ENCODE assay signal across 8 mouse cellular contexts in genomic region chr1:93823796-93824495, GRCm38 (mm10). TPM values are rescaled to one million over a fixed set of nuclear protein-coding genes. Genes with fewer than 3 reads are reported as not detected.
DNase-seq lines count a peak whose midpoint lies in the region; ATAC-seq and TF ChIP-seq lines count a peak whose summit lies in the region.

No protein-coding gene starts in this region.

- no peak for TF ChIP-seq CTCF in MEL (IDR thresholded peaks at IDR 0.05 in 2 of 3, conservative IDR thresholded peaks at IDR 0.05 in 1 of 3; ENCODE audit: control insufficient read depth in 1 of 3, insufficient read depth in 1 of 3, low read depth in 2 of 3, low read length in 3 of 3, poor library complexity in 1 of 3, severe bottlenecking in 1 of 3)
- TF ChIP-seq CTCF in embryonic fibroblast, embryonic 13.5 days (IDR thresholded peaks at IDR 0.05; ENCODE audit: borderline replicate concordance, insufficient read depth, low read length): no peak
- no peak for TF ChIP-seq CTCF in thymus, adult 2 months (IDR thresholded peaks at IDR 0.05; ENCODE audit: borderline replicate concordance, control insufficient read depth, extremely low read depth, insufficient read depth, low read length, poor library complexity)

- H3K27ac ChIP-seq in heart, embryonic 16.5 days (ENCODE audit: low read length): peak overlapping the region; percentile 12
- peak overlapping the region; percentile 62 for H3K27ac ChIP-seq in MEL (ENCODE audit: control insufficient read depth, low read depth, low read length)
- H3K27ac ChIP-seq in embryonic fibroblast, embryonic 13.5 days (ENCODE audit: insufficient read depth, low read length): 0 out of 2 replicates have a peak overlapping the region, but pooled peaks have one; percentile 12
- H3K27ac ChIP-seq in liver, embryonic 15.5 days (replicated peaks): peak overlapping the region; percentile 98
- H3K27ac ChIP-seq in thymus, adult 2 months (ENCODE audit: control insufficient read depth, insufficient read depth, low read length): no peak overlapping the region

- TF ChIP-seq POLR2A in MEL (IDR thresholded peaks at IDR 0.05; ENCODE audit: control insufficient read depth in 1 of 2, insufficient read depth in 1 of 2, low read depth in 1 of 2, low read length in 2 of 2, poor library complexity in 1 of 2): no peak
- TF ChIP-seq POLR2A in embryonic fibroblast, embryonic 13.5 days (IDR thresholded peaks at IDR 0.05; ENCODE audit: low read depth, low read length): no peak
- no peak for TF ChIP-seq POLR2A in thymus, adult 2 months (IDR thresholded peaks at IDR 0.05; ENCODE audit: control insufficient read depth, extremely low read depth, insufficient read depth, low read length, poor library complexity)

- H3K9me3 ChIP-seq in heart, embryonic 16.5 days (replicated peaks; ENCODE audit: control insufficient read depth, low read length): no peaks in the 10 kb centered on the region
- no peaks in the 10 kb centered on the region for H3K9me3 ChIP-seq in MEL (replicated peaks; ENCODE audit: insufficient read depth, low read length)
- H3K9me3 ChIP-seq in liver, embryonic 15.5 days (replicated peaks): no peaks in the 10 kb centered on the region

- no peaks in the 10 kb centered on the region for H3K27me3 ChIP-seq in heart, embryonic 16.5 days (ENCODE audit: control insufficient read depth, insufficient read depth, low read length)
- H3K27me3 ChIP-seq in MEL (ENCODE audit: control insufficient read depth in 1 of 2, insufficient read depth in 2 of 2, low read length in 2 of 2): no peaks in the 10 kb centered on the region
- no peaks in the 10 kb centered on the region for H3K27me3 ChIP-seq in liver, embryonic 15.5 days
- H3K27me3 ChIP-seq in thymus, adult 2 months (ENCODE audit: control insufficient read depth, insufficient read depth, low read length): no peaks in the 10 kb centered on the region

- peaks cover 12% of the 10 kb centered on the region for H3K4me1 ChIP-seq in heart, embryonic 16.5 days (ENCODE audit: control insufficient read depth, insufficient read depth, low read length)
- H3K4me1 ChIP-seq in MEL (ENCODE audit: control insufficient read depth in 1 of 2, insufficient read depth in 2 of 2, low read length in 2 of 2): peaks cover 9 to 15% of the 10 kb centered on the region in 2 experiments; a peak in 3 of 4 replicates
- no peaks in the 10 kb centered on the region for H3K4me1 ChIP-seq in embryonic fibroblast, embryonic 13.5 days (ENCODE audit: control insufficient read depth, insufficient read depth, low read length)
- peaks cover 34% of the 10 kb centered on the region for H3K4me1 ChIP-seq in liver, embryonic 15.5 days (replicated peaks)
- H3K4me1 ChIP-seq in thymus, adult 2 months (replicated peaks; ENCODE audit: control insufficient read depth, insufficient read depth, low read length): peaks cover 13% of the 10 kb centered on the region

- peaks cover 3% of the 10 kb centered on the region for H3K79me2 ChIP-seq in MEL (ENCODE audit: control insufficient read depth, insufficient read depth, low read length, poor library complexity)

- no peak for TF ChIP-seq EP300 in MEL (IDR thresholded peaks at IDR 0.05; ENCODE audit: low read depth in 1 of 2, low read length in 2 of 2)

- no peak overlapping the region for H3K4me2 ChIP-seq in heart, embryonic 16.5 days (ENCODE audit: low read depth, low read length)
- H3K4me2 ChIP-seq in liver, embryonic 15.5 days: peak overlapping the region; percentile 80

- WGBS in heart, embryonic 16.5 days: 71% methylated on average over 3 of the region's 3 CpGs
- 60% methylated on average over 3 of the region's 3 CpGs for WGBS in liver, embryonic 15.5 days (ENCODE audit: insufficient replicate concordance)
- WGBS in thymus, adult 2 months: 71% methylated on average over 3 of the region's 3 CpGs

- TF ChIP-seq RAD21 in MEL (IDR thresholded peaks at IDR 0.05; ENCODE audit: low read depth, low read length): no peak

- ATAC-seq in heart, embryonic 16.5 days (replicated peaks; ENCODE audit: extremely low read depth, insufficient read depth, low FRiP score): no peak
- no peak for ATAC-seq in liver, embryonic 15.5 days (ENCODE audit: insufficient read depth)

- H3K36me3 ChIP-seq in heart, embryonic 16.5 days (ENCODE audit: control insufficient read depth, insufficient read depth): peaks cover 15% of the 10 kb centered on the region
- H3K36me3 ChIP-seq in MEL (ENCODE audit: control insufficient read depth in 1 of 2, insufficient read depth in 2 of 2, low read length in 2 of 2): peaks cover 4 to 9% of the 10 kb centered on the region in 2 experiments
- H3K36me3 ChIP-seq in liver, embryonic 15.5 days (replicated peaks): peaks cover 26% of the 10 kb centered on the region
- peaks cover 5% of the 10 kb centered on the region for H3K36me3 ChIP-seq in thymus, adult 2 months (ENCODE audit: control insufficient read depth, insufficient read depth, low read length)

- no peak overlapping the region; the same call in 1 of the 2 replicates for H3K9ac ChIP-seq in heart, embryonic 16.5 days (ENCODE audit: low read length)
- peak overlapping the region; percentile 62; the same call in 1 of the 2 replicates for H3K9ac ChIP-seq in MEL (ENCODE audit: control insufficient read depth, low read depth, low read length, poor library complexity, severe bottlenecking)
- H3K9ac ChIP-seq in liver, embryonic 15.5 days: peak overlapping the region; percentile 58

- H3K4me3 ChIP-seq in heart, embryonic 16.5 days (ENCODE audit: low read length): no peak overlapping the region
- H3K4me3 ChIP-seq in MEL (ENCODE audit: control insufficient read depth in 1 of 2, insufficient read depth in 1 of 2, low read depth in 2 of 2, low read length in 2 of 2): peak overlapping the region in 1 of 2 experiments; percentile 98; a peak in 2 of 4 replicates
- no peak overlapping the region for H3K4me3 ChIP-seq in embryonic fibroblast, embryonic 13.5 days (ENCODE audit: insufficient read depth, low read length)
- H3K4me3 ChIP-seq in liver, embryonic 15.5 days (replicated peaks): no peak overlapping the region
- no peak overlapping the region for H3K4me3 ChIP-seq in thymus, adult 2 months (ENCODE audit: control insufficient read depth, insufficient read depth, low read length)

- no peak for DNase-seq in heart, adult 8-10 months (ENCODE audit: low spot score)
- DNase-seq in MEL (ENCODE audit: low read depth, low spot score): peak; percentile 37
- DNase-seq in right cerebral cortex, adult 2 months (ENCODE audit: low spot score in 2 of 2): no peak
- DNase-seq in left cerebral cortex, adult 9 months (ENCODE audit: low spot score in 2 of 2): no peak
- no peak for DNase-seq in thymus, adult 2 months

TF ChIP-seq in MEL, 35 proteins besides CTCF, POLR2A, EP300 and RAD21 (continues in another document):
- TF ChIP-seq MEF2A (IDR thresholded peaks at IDR 0.05; ENCODE audit: extremely low read depth, insufficient replicate concordance, low read depth, low read length, poor library complexity, severe bottlenecking) (no peak), POLR2AphosphoS2 (IDR thresholded peaks at IDR 0.05; ENCODE audit: low read length) (no peak), ELF1 (IDR thresholded peaks at IDR 0.05; ENCODE audit: low read depth, low read length) (no peak), USF2 (IDR thresholded peaks at IDR 0.05; ENCODE audit: borderline replicate concordance in 1 of 2, insufficient read depth in 1 of 2, low read depth in 1 of 2, low read length in 2 of 2) (no peak), UBTF (IDR thresholded peaks at IDR 0.05; ENCODE audit: borderline replicate concordance, insufficient read depth, low read depth, low read length) (no peak)

RNA-seq across cellular contexts. Expression of gene D2hgdh, which starts 0.8 kb away (rescaled TPM):
- polyA plus RNA-seq in heart, embryonic 16.5 days (2015; fragmentation: Nextera tagmentation; extraction: Ambion mirVana): 17.9 and 18.5 TPM in 2 replicates
- 10 to 100 TPM; 43.5 to 56.2 (median 48.4) TPM for total RNA-seq in heart, adult 8-10 months (2022)
- total RNA-seq in MEL (2012; rRNA removed): 14.4 TPM in 2 replicates
- polyA plus RNA-seq in MEL (2012; ENCODE audit: insufficient read depth in 1 of 2, insufficient read length in 2 of 2, low read depth in 1 of 2, low replicate concordance in 2 of 2, missing spikeins in 1 of 2): 10 to 100 TPM in 1 of 2 experiments, not detected in 1; 19.2 TPM
- 7.9 and 12.7 TPM in 2 replicates for polyA plus RNA-seq in embryonic fibroblast, embryonic 13.5 days (2011; ENCODE audit: insufficient read length, low read depth, missing spikeins)
- polyA plus RNA-seq in liver, embryonic 15.5 days (2015; fragmentation: Nextera tagmentation; extraction: Ambion mirVana): 5.7 and 5.9 TPM in 2 replicates
- 29.3 and 41.7 TPM in 2 replicates for polyA plus RNA-seq in thymus, adult 2 months (2012; rRNA removed)

RNA-seq across cellular contexts. Expression of gene Ing5, which starts 20.2 kb away (rescaled TPM):
- polyA plus RNA-seq in heart, embryonic 16.5 days (2015; fragmentation: Nextera tagmentation; extraction: Ambion mirVana): 13.0 and 13.4 TPM in 2 replicates
- 10 to 100 TPM; 10.3 to 15.0 (median 13.6) TPM for total RNA-seq in heart, adult 8-10 months (2022)
- 23.1 and 27.6 TPM in 2 replicates for total RNA-seq in MEL (2012; rRNA removed)
- polyA plus RNA-seq in MEL (2012; ENCODE audit: insufficient read depth in 1 of 2, insufficient read length in 2 of 2, low read depth in 1 of 2, low replicate concordance in 2 of 2, missing spikeins in 1 of 2): 10 to 100 TPM in 1 of 2 experiments, not detected in 1; 29.2 TPM
- polyA plus RNA-seq in embryonic fibroblast, embryonic 13.5 days (2011; ENCODE audit: insufficient read length, low read depth, missing spikeins): 10.6 and 10.7 TPM in 2 replicates
- 9.4 TPM in 2 replicates for polyA plus RNA-seq in liver, embryonic 15.5 days (2015; fragmentation: Nextera tagmentation; extraction: Ambion mirVana)
- 10.9 and 11.0 TPM in 2 replicates for polyA plus RNA-seq in thymus, adult 2 months (2012; rRNA removed)

RNA-seq across cellular contexts. Expression of gene Dtymk, which starts 22.2 kb away (rescaled TPM):
- polyA plus RNA-seq in heart, embryonic 16.5 days (2015; fragmentation: Nextera tagmentation; extraction: Ambion mirVana): 154 and 172 TPM in 2 replicates
- 10 to 100 TPM; 20.2 to 24.3 (median 20.9) TPM for total RNA-seq in heart, adult 8-10 months (2022)
- total RNA-seq in MEL (2012; rRNA removed): 402 and 454 TPM in 2 replicates
- polyA plus RNA-seq in MEL (2012; ENCODE audit: insufficient read depth in 1 of 2, insufficient read length in 2 of 2, low read depth in 1 of 2, low replicate concordance in 2 of 2, missing spikeins in 1 of 2): 100 to 1,000 TPM; 193 to 391 TPM
- 81.7 and 95.6 TPM in 2 replicates for polyA plus RNA-seq in embryonic fibroblast, embryonic 13.5 days (2011; ENCODE audit: insufficient read length, low read depth, missing spikeins)
- 110 and 114 TPM in 2 replicates for polyA plus RNA-seq in liver, embryonic 15.5 days (2015; fragmentation: Nextera tagmentation; extraction: Ambion mirVana)
- 146 and 149 TPM in 2 replicates for polyA plus RNA-seq in thymus, adult 2 months (2012; rRNA removed)

RNA-seq across cellular contexts. Expression of gene Gal3st2, which starts 37.2 kb away (rescaled TPM):
- 0.14 TPM in 1 of 2 replicates, not detected in the other for polyA plus RNA-seq in heart, embryonic 16.5 days (2015; fragmentation: Nextera tagmentation; extraction: Ambion mirVana)
- total RNA-seq in heart, adult 8-10 months (2022): under 1 TPM; 0.28 to 0.60 (median 0.50) TPM
- not detected in 2 replicates for total RNA-seq in MEL (2012; rRNA removed)
- not detected for polyA plus RNA-seq in MEL (2012; ENCODE audit: insufficient read depth in 1 of 2, insufficient read length in 2 of 2, low read depth in 1 of 2, low replicate concordance in 2 of 2, missing spikeins in 1 of 2)
- not detected in 2 replicates for polyA plus RNA-seq in embryonic fibroblast, embryonic 13.5 days (2011; ENCODE audit: insufficient read length, low read depth, missing spikeins)
- not detected in 2 replicates for polyA plus RNA-seq in liver, embryonic 15.5 days (2015; fragmentation: Nextera tagmentation; extraction: Ambion mirVana)
- polyA plus RNA-seq in thymus, adult 2 months (2012; rRNA removed): 1.5 and 2.6 TPM in 2 replicates
